Mouse (Mus musculus) limb, embryonic 13.5 days (tissue): ENCODE data around the gene Sema4c. TPM values are rescaled to one million over a fixed set of nuclear protein-coding genes. Genes with fewer than 3 reads are reported as not detected.

ENCODE experiments used
- ATAC-seq: fragments of 200-750 bp; cut with Nextera tagmentation; 2 replicates; pipeline ENCODE4 v1.8.0; 2017; ENCODE audit warnings: low read depth, moderate number of reproducible peaks, moderate TSS enrichment; ENCODE audit not compliant: low FRiP score
- H3K27ac ChIP-seq: fragments of 300-500 bp; sonication (generic); 2 replicates; pipeline ENCODE4 v1.5.1; 2015; ENCODE audit warnings: inconsistent platforms, mild to moderate bottlenecking, moderate library complexity
- H3K27me3 ChIP-seq: fragments of 300-500 bp; sonication (generic); 2 replicates; pipeline ENCODE4 v1.6.1; 2015; ENCODE audit warnings: mild to moderate bottlenecking, inconsistent platforms
- H3K36me3 ChIP-seq: fragments of 300-500 bp; sonication (generic); 2 replicates; pipeline ENCODE4 v1.6.1; 2015; ENCODE audit warnings: inconsistent platforms, mild to moderate bottlenecking, moderate library complexity
- H3K4me1 ChIP-seq: fragments of 300-500 bp; sonication (generic); 2 replicates; pipeline ENCODE4 v1.6.1; 2015; ENCODE audit warnings: inconsistent platforms
- H3K4me2 ChIP-seq: fragments of 300-500 bp; sonication (generic); replicated peaks from 2 replicates; pipeline ENCODE4 v1.6.1; 2015; ENCODE audit warnings: inconsistent platforms, mild to moderate bottlenecking, moderate library complexity
- H3K4me3 ChIP-seq: fragments of 300-500 bp; sonication (generic); 2 replicates; pipeline ENCODE4 v1.5.1; 2015; ENCODE audit warnings: moderate library complexity, mild to moderate bottlenecking, inconsistent platforms
- H3K9ac ChIP-seq: fragments of 300-500 bp; sonication (generic); 2 replicates; pipeline ENCODE4 v1.6.1; 2015; ENCODE audit warnings: mild to moderate bottlenecking, inconsistent platforms
- H3K9me3 ChIP-seq: fragments of 300-500 bp; sonication (generic); 2 replicates; pipeline ENCODE4 v1.6.1; 2016; ENCODE audit warnings: inconsistent platforms
- WGBS: fragments of 180-500 bp; shearing (Covaris S2); methylation state at CpG from one replicate; pipeline ENCODE4 v1.1.7; 2015; 5-methylcytosine and 5-hydroxymethylcytosine counted together
- polyA plus RNA-seq: library from polyadenylated mRNA; unstranded; fragments of >200 nt; fragmentation: Nextera tagmentation; extraction: Ambion mirVana; gene quantifications from 2 replicates; pipeline ENCODE4 v1.2.1, GENCODE M21; 2015

Gene Sema4c
- polyA plus RNA-seq, 1 experiment from 2014 or later, result 21.8 TPM

DNA sequence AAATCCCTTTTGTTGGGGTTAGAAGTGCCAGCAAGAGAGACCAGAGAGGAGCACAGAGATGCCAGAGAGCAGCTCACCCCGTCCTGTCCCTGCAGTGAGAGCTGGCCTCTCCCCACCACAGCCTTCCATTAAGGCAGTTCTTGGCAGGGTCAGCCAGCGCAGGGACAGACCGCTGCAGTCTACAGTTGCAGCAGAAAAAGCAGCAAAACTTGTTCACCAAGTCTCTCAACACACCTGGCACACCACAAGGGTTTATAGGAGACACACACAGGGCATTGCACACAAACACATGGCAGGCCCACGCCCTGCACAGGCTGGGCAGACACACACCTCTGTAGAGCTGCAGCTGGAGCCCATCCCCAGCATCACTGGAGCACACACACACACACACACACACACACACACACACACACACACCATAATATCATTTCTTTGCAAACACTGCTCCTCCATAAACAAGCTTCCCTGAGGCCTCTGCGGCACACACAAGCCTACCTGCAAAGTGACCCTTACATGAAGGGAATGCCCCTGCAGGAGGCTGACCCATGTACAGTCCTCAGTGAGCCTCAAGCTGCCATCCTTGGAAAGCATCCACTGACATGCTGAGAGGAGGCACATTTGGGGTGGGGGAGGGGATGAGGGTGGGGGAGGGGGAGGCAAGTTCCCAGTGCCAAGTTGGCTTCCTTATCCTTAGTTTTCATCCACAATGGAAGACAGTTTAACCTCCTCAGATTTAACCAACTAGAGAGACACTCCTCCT, 16.2 kb upstream of the Sema4c start:
- Histone ChIP-seq H3K36me3 (no peaks in the 10 kb centered on the region), H3K27ac (no peak overlapping the region; the same call in 1 of the 2 replicates), H3K9ac (no peak overlapping the region), H3K4me1 (peaks cover 58% of the 10 kb centered on the region), H3K4me2 (no peak overlapping the region), H3K27me3 (no peaks in the 10 kb centered on the region), H3K9me3 (no peaks in the 10 kb centered on the region), H3K4me3 (no peak overlapping the region)
- 80% methylated on average over 5 of the region's 5 CpGs for WGBS
- ATAC-seq, result no peak

DNA sequence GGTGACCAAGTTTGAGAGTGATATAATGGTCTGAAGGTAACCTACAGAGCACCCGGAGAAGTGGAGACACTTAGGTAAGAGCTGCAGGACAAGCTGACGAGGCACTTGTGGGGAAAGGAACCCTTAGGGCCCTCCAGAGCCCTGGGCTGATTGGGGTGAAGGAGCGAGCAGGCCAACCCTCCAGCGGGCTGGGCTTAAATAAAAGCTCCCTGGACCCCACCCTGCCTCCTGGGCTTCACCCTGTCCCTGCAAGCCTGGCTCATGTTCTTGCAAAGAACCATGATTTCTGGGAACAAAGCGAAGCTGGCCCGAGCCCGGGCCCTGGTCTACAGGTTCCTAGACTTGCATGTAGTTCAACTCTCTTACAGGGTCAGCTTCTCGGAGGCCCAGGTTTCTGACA, 15.4 kb upstream of the Sema4c start:
- no peak overlapping the region for H3K4me2 ChIP-seq
- H3K9ac ChIP-seq, result no peak overlapping the region
- H3K4me3 ChIP-seq, result no peak overlapping the region
- H3K36me3 ChIP-seq, result no peaks in the 10 kb centered on the region
- no peaks in the 10 kb centered on the region for H3K9me3 ChIP-seq
- WGBS, result 78% methylated on average over 8 of the region's 8 CpGs
- H3K4me1 ChIP-seq, result peaks cover 63% of the 10 kb centered on the region
- no peak for ATAC-seq
- no peak overlapping the region for H3K27ac ChIP-seq
- no peaks in the 10 kb centered on the region for H3K27me3 ChIP-seq

- ATAC-seq, result no peak
- peaks cover 71% of the 10 kb centered on the region for H3K4me1 ChIP-seq
- no peak overlapping the region for H3K9ac ChIP-seq
- no peak overlapping the region for H3K4me3 ChIP-seq
- 52% methylated on average over 1 of the region's 1 CpGs for WGBS
- H3K36me3 ChIP-seq, result no peaks in the 10 kb centered on the region
- no peaks in the 10 kb centered on the region for H3K9me3 ChIP-seq
- no peak overlapping the region for H3K27ac ChIP-seq
- H3K27me3 ChIP-seq, result no peaks in the 10 kb centered on the region
- H3K4me2 ChIP-seq, result no peak overlapping the region
These were observed 14.6 kb upstream of the Sema4c start for GRCm38 (mm10) chr1:36572709-36573108.

- no peaks in the 10 kb centered on the region for H3K9me3 ChIP-seq
- no peak overlapping the region for H3K4me3 ChIP-seq
- H3K4me1 ChIP-seq, result peaks cover 70% of the 10 kb centered on the region
- no peaks in the 10 kb centered on the region for H3K36me3 ChIP-seq
- H3K9ac ChIP-seq, result no peak overlapping the region
- H3K27me3 ChIP-seq, result no peaks in the 10 kb centered on the region
- H3K4me2 ChIP-seq, result no peak overlapping the region
- 54% methylated on average over 2 of the region's 2 CpGs for WGBS
- ATAC-seq, result no peak
- H3K27ac ChIP-seq, result no peak overlapping the region
These were observed 14.1 kb upstream of the Sema4c start for GRCm38 (mm10) chr1:36572140-36572700.

- ATAC-seq, result no peak
- Histone ChIP-seq H3K9me3 (no peaks in the 10 kb centered on the region), H3K4me1 (peaks cover 65% of the 10 kb centered on the region), H3K27me3 (no peaks in the 10 kb centered on the region), H3K9ac (no peak overlapping the region), H3K4me2 (no peak overlapping the region), H3K4me3 (no peak overlapping the region), H3K27ac (no peak overlapping the region), H3K36me3 (no peaks in the 10 kb centered on the region)
- 44% methylated on average over 6 of the region's 6 CpGs for WGBS
These were observed 13.5 kb upstream of the Sema4c start for GRCm38 (mm10) chr1:36571627-36572026.

DNA sequence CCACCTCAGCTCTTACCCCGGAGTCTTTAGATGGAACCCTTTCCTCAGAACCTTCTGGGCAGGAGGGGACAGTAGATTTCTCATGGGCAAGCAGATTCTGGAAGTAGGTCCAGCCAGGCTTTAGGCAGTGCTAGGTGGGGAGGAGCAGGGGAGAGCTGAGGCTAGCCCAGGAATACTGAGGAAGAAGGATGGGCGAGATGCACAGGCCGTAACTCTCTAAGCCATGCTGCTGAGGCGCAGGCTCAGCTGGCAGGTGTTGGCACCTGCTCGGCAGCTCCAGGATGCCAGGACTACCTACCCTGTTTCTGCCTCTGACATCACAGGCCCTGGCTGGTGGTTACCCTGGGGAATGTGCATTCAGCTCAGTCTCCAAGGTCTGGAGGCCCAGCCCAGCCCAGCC, 12.2 kb upstream of the Sema4c start:
- no peak for ATAC-seq
- Histone ChIP-seq H3K4me2 (no peak overlapping the region), H3K36me3 (no peaks in the 10 kb centered on the region), H3K9ac (no peak overlapping the region), H3K27me3 (no peaks in the 10 kb centered on the region), H3K9me3 (no peaks in the 10 kb centered on the region), H3K4me3 (no peak overlapping the region), H3K27ac (no peak overlapping the region), H3K4me1 (peaks cover 59% of the 10 kb centered on the region)
- WGBS, result 84% methylated on average over 5 of the region's 5 CpGs

DNA sequence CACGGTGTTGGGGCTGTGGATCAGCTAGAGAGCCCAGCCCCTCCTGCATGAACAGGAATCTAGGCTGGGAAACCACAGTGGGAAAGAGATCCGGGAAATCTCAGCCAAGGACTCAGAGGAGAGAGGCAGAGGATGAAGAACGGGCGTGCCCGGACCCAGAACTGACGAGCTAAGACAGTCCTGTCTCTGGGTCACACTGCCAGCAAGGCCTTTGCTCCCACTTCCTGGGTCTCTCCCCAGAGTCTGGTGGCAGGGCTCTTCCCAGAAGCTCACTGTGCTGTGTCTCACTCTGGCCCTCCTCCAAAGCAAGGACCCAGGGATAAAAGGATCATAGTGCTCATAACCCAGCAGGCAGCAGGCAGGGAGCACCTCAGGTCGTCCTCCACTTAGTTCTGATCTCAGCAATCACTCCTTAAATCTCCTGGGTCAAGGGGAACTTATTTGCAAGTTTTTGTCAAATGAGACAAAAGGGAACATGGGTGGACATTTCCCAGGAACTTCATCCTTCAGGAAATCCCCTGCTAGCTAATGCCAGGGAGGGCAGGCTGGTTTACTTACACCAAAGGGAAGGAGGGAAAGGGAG, 11.6 kb upstream of the Sema4c start:
- Histone ChIP-seq H3K4me3 (no peak overlapping the region), H3K9ac (peak overlapping the region; percentile 13; the same call in 1 of the 2 replicates), H3K4me1 (peaks cover 55% of the 10 kb centered on the region), H3K9me3 (no peaks in the 10 kb centered on the region), H3K4me2 (no peak overlapping the region), H3K36me3 (no peaks in the 10 kb centered on the region), H3K27me3 (no peaks in the 10 kb centered on the region), H3K27ac (no peak overlapping the region)
- no peak for ATAC-seq
- 44% methylated on average over 7 of the region's 7 CpGs for WGBS

- WGBS, result 66% methylated on average over 4 of the region's 4 CpGs
- Histone ChIP-seq H3K4me3 (no peak overlapping the region), H3K27me3 (no peaks in the 10 kb centered on the region), H3K4me2 (no peak overlapping the region), H3K27ac (no peak overlapping the region), H3K36me3 (no peaks in the 10 kb centered on the region), H3K9ac (no peak overlapping the region), H3K4me1 (peaks cover 45% of the 10 kb centered on the region), H3K9me3 (no peaks in the 10 kb centered on the region)
- ATAC-seq, result no peak
These were observed 10.6 kb upstream of the Sema4c start for GRCm38 (mm10) chr1:36568776-36569175.

- no peak overlapping the region for H3K9ac ChIP-seq
These were observed 9.9 kb upstream of the Sema4c start for GRCm38 (mm10) chr1:36567818-36568603.

DNA sequence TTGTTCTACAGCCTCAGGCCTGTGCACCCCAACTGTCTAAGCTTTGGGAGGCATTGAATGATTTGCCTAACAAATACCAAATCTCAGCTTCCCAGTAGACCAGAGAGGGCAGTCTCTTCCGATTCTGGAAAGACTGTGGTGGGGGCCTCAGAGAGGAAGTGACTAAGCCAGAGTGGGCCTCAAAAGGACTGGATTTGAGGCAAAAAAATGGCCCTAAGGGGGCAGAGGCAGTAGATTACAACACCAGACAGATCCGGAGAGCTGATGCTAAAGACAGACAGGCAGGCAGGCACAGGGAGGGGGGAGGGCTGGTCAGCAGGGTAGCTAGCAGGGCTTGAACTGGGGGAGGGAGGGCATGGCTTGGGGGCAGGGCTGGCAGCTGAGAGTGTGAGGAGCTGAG, 8.3 kb upstream of the Sema4c start:
- no peaks in the 10 kb centered on the region for H3K9me3 ChIP-seq
- H3K4me3 ChIP-seq, result no peak overlapping the region
- 0 out of 2 replicates have a peak, but pooled peaks have one; percentile 28 for ATAC-seq
- no peaks in the 10 kb centered on the region for H3K27me3 ChIP-seq
- no peak overlapping the region; the same call in 1 of the 2 replicates for H3K27ac ChIP-seq
- H3K9ac ChIP-seq, result no peak overlapping the region
- 6% methylated on average over 2 of the region's 2 CpGs for WGBS
- peaks cover 40% of the 10 kb centered on the region for H3K4me1 ChIP-seq
- no peaks in the 10 kb centered on the region for H3K36me3 ChIP-seq
- H3K4me2 ChIP-seq, result no peak overlapping the region

More at GRCm38 (mm10) chr1:36567818-36568603, 9.9 kb upstream of the Sema4c start:
- Histone ChIP-seq H3K4me1 (peaks cover 42% of the 10 kb centered on the region), H3K36me3 (no peaks in the 10 kb centered on the region), H3K9me3 (no peaks in the 10 kb centered on the region), H3K4me2 (no peak overlapping the region), H3K27ac (0 out of 2 replicates have a peak overlapping the region, but pooled peaks have one; percentile 4), H3K27me3 (no peaks in the 10 kb centered on the region), H3K4me3 (no peak overlapping the region)
- 45% methylated on average over 21 of the region's 21 CpGs for WGBS
- ATAC-seq, result no peak

DNA sequence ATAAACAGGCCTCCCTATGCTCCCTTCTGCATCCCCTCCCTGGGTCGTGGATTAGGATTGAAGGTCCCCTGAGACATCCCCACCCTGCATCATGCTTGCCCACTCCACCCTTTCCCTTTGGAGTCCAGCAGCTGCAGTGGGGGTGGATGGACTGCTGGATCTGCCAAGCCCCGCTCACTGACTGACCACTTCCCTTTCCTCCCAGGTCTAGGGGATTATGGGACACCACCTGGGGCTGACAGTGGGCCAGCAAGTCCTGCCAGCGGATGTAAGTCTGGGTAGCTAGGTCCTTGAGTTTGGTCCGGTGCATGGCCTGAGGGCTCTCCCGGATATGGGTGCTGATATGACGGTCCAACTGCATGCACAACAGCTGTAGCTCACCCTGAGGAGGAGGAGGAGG, 6.0 kb upstream of the Sema4c start:
- Histone ChIP-seq H3K4me1 (peaks cover 47% of the 10 kb centered on the region), H3K9me3 (no peaks in the 10 kb centered on the region), H3K4me2 (no peak overlapping the region), H3K27me3 (no peaks in the 10 kb centered on the region), H3K9ac (no peak overlapping the region), H3K27ac (no peak overlapping the region), H3K4me3 (no peak overlapping the region), H3K36me3 (no peaks in the 10 kb centered on the region)
- 76% methylated on average over 6 of the region's 6 CpGs for WGBS
- ATAC-seq, result no peak

- Histone ChIP-seq H3K4me2 (no peak overlapping the region), H3K4me1 (peaks cover 48% of the 10 kb centered on the region), H3K9ac (no peak overlapping the region), H3K9me3 (no peaks in the 10 kb centered on the region), H3K27me3 (no peaks in the 10 kb centered on the region), H3K27ac (no peak overlapping the region), H3K36me3 (no peaks in the 10 kb centered on the region), H3K4me3 (no peak overlapping the region)
- no peak for ATAC-seq
- WGBS, result 63% methylated on average over 4 of the region's 4 CpGs
These were observed 5.5 kb upstream of the Sema4c start for GRCm38 (mm10) chr1:36563632-36564031.
